Mouse (Mus musculus) testis, adult 2 months (tissue): ENCODE measurements around the gene Tbc1d4.

Experiments
- CTCF ChIP-seq: fragments of 200-500 bp; IDR thresholded peaks from 2 replicates; pipeline ENCODE4 v1.5.1; 2012; ENCODE audit warnings: low read depth, mild to moderate bottlenecking, inconsistent platforms, low read length, moderate library complexity; ENCODE audit not compliant: control insufficient read depth, insufficient read depth, insufficient replicate concordance
- POLR2A ChIP-seq: fragments of 200-500 bp; IDR thresholded peaks from 2 replicates; pipeline ENCODE4 v1.6.1; 2012; ENCODE audit warnings: low read depth, mild to moderate bottlenecking, inconsistent platforms, low read length, moderate library complexity; ENCODE audit not compliant: control insufficient read depth

DNA sequence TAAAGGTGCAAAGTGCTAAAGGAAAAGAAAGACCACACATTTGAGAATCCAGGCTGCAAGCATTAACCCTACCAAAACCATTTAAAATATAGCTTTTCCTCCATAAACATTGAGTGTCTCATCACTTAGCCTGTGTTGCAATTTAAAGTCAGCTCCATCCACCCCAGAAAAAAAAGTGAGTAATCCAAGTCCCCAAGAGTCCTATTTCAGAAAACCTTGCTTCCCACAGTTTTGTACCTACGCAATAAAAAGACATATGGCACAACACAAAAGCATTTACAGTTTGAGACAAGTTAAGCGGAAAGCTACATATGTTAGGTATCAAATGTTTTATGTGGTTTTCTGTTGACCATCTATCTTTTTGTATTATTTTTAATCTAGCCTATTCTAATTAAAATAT lies 42.3 kb downstream of the Tbc1d4 start:
- TF ChIP-seq CTCF (no peak), POLR2A (no peak)
